Mouse (Mus musculus) spleen, postnatal 4 days (tissue): Measurements from ENCODE around the gene Mcee.

ENCODE experiments used
- DNase-seq, 2 experiments: peaks; one replicate each; pipeline ENCODE4 v3.0.0; 2022; ENCODE audit warnings: low spot score in 2 of 2

The Mcee gene

GRCm38 (mm10) chr7:64392122-64392818 is at the start of gene Mcee, which contains the start of gene Mphosph10:
Mcee (plus strand) TSS chr7:64392607.
Mphosph10 (minus strand) TSS chr7:64392268.
- DNase-seq: peak; percentile 99 to 100

- DNase-seq: no peak
These were observed 44.6 kb upstream of the Mcee start for GRCm38 (mm10) chr7:64347813-64348212.

GRCm38 (mm10) chr7:64349147-64349861 is 43.1 kb upstream of the Mcee start:
- DNase-seq: no peak

- DNase-seq: no peak
These were observed 41.3 kb upstream of the Mcee start for GRCm38 (mm10) chr7:64351087-64351486.

- no peak for DNase-seq
These were observed 38.2 kb upstream of the Mcee start for GRCm38 (mm10) chr7:64354206-64354605.

GRCm38 (mm10) chr7:64356661-64357060 is 35.7 kb upstream of the Mcee start:
- no peak for DNase-seq

GRCm38 (mm10) chr7:64357405-64357804 is 35.0 kb upstream of the Mcee start:
- DNase-seq: no peak

- DNase-seq: no peak
These were observed 33.7 kb upstream of the Mcee start for GRCm38 (mm10) chr7:64358666-64359065.

- DNase-seq: no peak
These were observed 32.3 kb upstream of the Mcee start for GRCm38 (mm10) chr7:64359943-64360585.

- no peak for DNase-seq
These were observed 31.8 kb upstream of the Mcee start for GRCm38 (mm10) chr7:64360586-64360945.

- no peak for DNase-seq
These were observed 26.5 kb upstream of the Mcee start for GRCm38 (mm10) chr7:64365863-64366262.

- no peak for DNase-seq
These were observed 22.6 kb upstream of the Mcee start for GRCm38 (mm10) chr7:64369841-64370240.

- peak in 1 of 2 experiments; percentile 58 for DNase-seq
These were observed 20.2 kb upstream of the Mcee start for GRCm38 (mm10) chr7:64371940-64372878.

GRCm38 (mm10) chr7:64373147-64373829 is 19.1 kb upstream of the Mcee start:
- DNase-seq: no peak

GRCm38 (mm10) chr7:64373830-64374562 is 18.4 kb upstream of the Mcee start, which contains the start of gene Fan1:
Fan1 (minus strand) TSS chr7:64374095.
- DNase-seq: peak; percentile 85 to 93

- peak in 1 of 2 experiments; percentile 64 for DNase-seq
These were observed 928 bp upstream of the Mcee start for GRCm38 (mm10) chr7:64391479-64391878.

GRCm38 (mm10) chr7:64392819-64393151 is 378 bp downstream of the Mcee start:
- no peak for DNase-seq

- no peak for DNase-seq
These were observed 8.3 kb downstream of the Mcee start for GRCm38 (mm10) chr7:64400725-64401124.

- DNase-seq: no peak
These were observed 10.0 kb downstream of the Mcee start for GRCm38 (mm10) chr7:64402452-64402851.

- DNase-seq: no peak
These were observed 11.6 kb downstream of the Mcee start for GRCm38 (mm10) chr7:64403989-64404388.
